Mouse (Mus musculus): ENCODE results near the gene P2rx7. TPM values are rescaled to one million over a fixed set of nuclear protein-coding genes. Genes with fewer than 3 reads are reported as not detected.

The P2rx7 gene
- total and polyA plus RNA-seq, 3 experiments: 0.72 to 9.0 (median 8.9) TPM

DNA sequence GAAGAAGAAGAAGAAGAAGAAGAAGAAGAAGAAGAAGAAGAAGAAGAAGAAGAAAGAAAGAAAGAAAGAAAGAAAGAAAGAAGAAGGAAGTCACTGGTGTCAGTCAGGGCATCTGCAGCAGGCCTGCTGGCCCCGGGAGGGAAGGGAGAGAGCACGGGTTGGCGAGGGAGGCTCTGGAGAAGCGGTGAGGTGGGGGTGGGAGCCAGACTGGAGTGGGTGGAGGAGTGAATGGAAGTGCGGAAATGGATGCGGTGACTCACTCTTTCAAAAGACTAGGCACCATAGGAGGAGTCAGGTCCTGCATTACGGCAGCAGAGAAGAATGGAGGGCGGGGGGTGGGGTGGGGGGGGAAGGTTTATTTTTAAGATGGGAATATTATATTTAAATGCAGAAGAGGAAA is 5.6 kb downstream of the P2rx7 start:
- DNase-seq (ENCODE audit: low spot score) (no peak), ATAC-seq (ENCODE audit: extremely low read depth, insufficient number of reproducible peaks, low FRiP score, poor library complexity, severe bottlenecking) (no peak)
- no peak overlapping the region for H3K4me3 ChIP-seq (ENCODE audit: low read depth, low read length)
- H3K27me3 ChIP-seq (ENCODE audit: insufficient read depth, low read length): no peaks in the 10 kb centered on the region
- H3K9me3 ChIP-seq (replicated peaks): peaks cover 5% of the 10 kb centered on the region
- TF ChIP-seq TAL1 (conservative IDR thresholded peaks at IDR 0.05; ENCODE audit: low read depth, low read length) (no peak), CTCF (IDR thresholded peaks at IDR 0.05; ENCODE audit: low read depth, low read length) (no peak), GATA1 (IDR thresholded peaks at IDR 0.05; ENCODE audit: borderline replicate concordance, low read length) (no peak), GATA2 (IDR thresholded peaks at IDR 0.05; ENCODE audit: borderline replicate concordance, low read depth, low read length) (no peak), POLR2AphosphoS5 (IDR thresholded peaks at IDR 0.05; ENCODE audit: insufficient replicate concordance, low read depth, low read length) (no peak)
- H3K36me3 ChIP-seq (replicated peaks): no peaks in the 10 kb centered on the region
- H3K4me1 ChIP-seq (ENCODE audit: insufficient read depth, low read depth, low read length): peaks cover 83% of the 10 kb centered on the region

DNA sequence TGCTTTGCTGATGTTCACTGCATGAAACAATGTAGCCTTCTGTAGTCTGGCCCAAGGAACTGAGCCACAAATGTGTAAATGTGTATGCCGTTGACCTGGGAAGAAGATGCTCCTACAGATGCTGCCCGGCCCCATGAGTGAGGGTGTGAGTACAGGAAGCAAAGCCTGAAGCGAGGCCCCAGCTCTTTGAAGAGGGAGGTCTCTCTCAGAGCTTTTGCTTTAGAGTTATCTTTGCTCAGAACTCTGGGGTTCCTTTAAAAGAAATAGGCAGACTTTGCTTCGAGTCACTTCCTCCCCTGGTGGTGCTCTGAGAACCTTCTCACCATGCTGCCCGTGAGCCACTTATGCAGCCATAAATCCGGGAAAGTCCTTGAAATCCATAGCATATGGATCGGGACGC is 6.4 kb downstream of the P2rx7 start:
- no peaks in the 10 kb centered on the region for H3K27me3 ChIP-seq (ENCODE audit: insufficient read depth, low read length)
- ATAC-seq (ENCODE audit: extremely low read depth, insufficient number of reproducible peaks, low FRiP score, poor library complexity, severe bottlenecking) (no peak), DNase-seq (ENCODE audit: low spot score) (no peak)
- H3K36me3 ChIP-seq (replicated peaks): no peaks in the 10 kb centered on the region
- H3K4me3 ChIP-seq (ENCODE audit: low read depth, low read length): no peak overlapping the region
- peaks cover 5% of the 10 kb centered on the region for H3K9me3 ChIP-seq (replicated peaks)
- H3K4me1 ChIP-seq (ENCODE audit: insufficient read depth, low read depth, low read length): peaks cover 79% of the 10 kb centered on the region
- TF ChIP-seq CTCF (IDR thresholded peaks at IDR 0.05; ENCODE audit: low read depth, low read length): no peak
- no peak for TF ChIP-seq GATA2 (IDR thresholded peaks at IDR 0.05; ENCODE audit: borderline replicate concordance, low read depth, low read length)
- TF ChIP-seq TAL1 (conservative IDR thresholded peaks at IDR 0.05; ENCODE audit: low read depth, low read length): no peak
- TF ChIP-seq GATA1 (IDR thresholded peaks at IDR 0.05; ENCODE audit: borderline replicate concordance, low read length): no peak

DNA sequence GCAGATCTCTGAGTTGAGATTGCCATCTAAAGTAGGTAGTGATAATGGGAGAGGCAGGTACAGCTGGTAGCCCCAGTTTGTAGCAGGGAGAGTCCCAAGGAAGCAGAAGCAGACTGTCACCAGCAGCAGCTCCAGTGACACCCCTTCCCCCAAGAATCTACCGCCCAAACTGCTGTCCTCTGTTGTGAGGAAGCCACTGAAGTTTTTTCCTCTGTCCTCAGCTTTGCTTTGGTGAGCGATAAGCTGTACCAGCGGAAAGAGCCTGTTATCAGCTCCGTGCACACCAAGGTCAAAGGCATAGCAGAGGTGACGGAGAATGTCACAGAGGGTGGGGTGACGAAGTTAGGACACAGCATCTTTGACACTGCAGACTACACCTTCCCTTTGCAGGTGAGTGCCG is 8.8 kb downstream of the P2rx7 start:
- H3K4me3 ChIP-seq (ENCODE audit: low read depth, low read length): peak overlapping the region; percentile 54; the same call in 1 of the 2 replicates
- H3K36me3 ChIP-seq (replicated peaks): no peaks in the 10 kb centered on the region
- DNase-seq (ENCODE audit: low spot score) (peak; percentile 82), ATAC-seq (ENCODE audit: extremely low read depth, insufficient number of reproducible peaks, low FRiP score, poor library complexity, severe bottlenecking) (peak; percentile 91)
- TF ChIP-seq TAL1 (conservative IDR thresholded peaks at IDR 0.05; ENCODE audit: low read depth, low read length): peak; percentile 94
- 0 out of 2 replicates have a peak, but pooled peaks have one; percentile 20 for TF ChIP-seq GATA2 (IDR thresholded peaks at IDR 0.05; ENCODE audit: borderline replicate concordance, low read depth, low read length)
- no peak for TF ChIP-seq POLR2AphosphoS5 (IDR thresholded peaks at IDR 0.05; ENCODE audit: insufficient replicate concordance, low read depth, low read length)
- no peak for TF ChIP-seq CTCF (IDR thresholded peaks at IDR 0.05; ENCODE audit: low read depth, low read length)
- no peak for TF ChIP-seq GATA1 (IDR thresholded peaks at IDR 0.05; ENCODE audit: borderline replicate concordance, low read length)
- no peaks in the 10 kb centered on the region for H3K27me3 ChIP-seq (ENCODE audit: insufficient read depth, low read length)
- peaks cover 62% of the 10 kb centered on the region for H3K4me1 ChIP-seq (ENCODE audit: insufficient read depth, low read depth, low read length)
- peaks cover 5% of the 10 kb centered on the region for H3K9me3 ChIP-seq (replicated peaks)

- no peak for DNase-seq (ENCODE audit: low spot score)
- peaks cover 2% of the 10 kb centered on the region for H3K9me3 ChIP-seq (replicated peaks)
- H3K36me3 ChIP-seq (replicated peaks): no peaks in the 10 kb centered on the region
- H3K4me1 ChIP-seq (ENCODE audit: insufficient read depth, low read depth, low read length): peaks cover 59% of the 10 kb centered on the region
- ATAC-seq (ENCODE audit: extremely low read depth, insufficient number of reproducible peaks, low FRiP score, poor library complexity, severe bottlenecking): no peak
- H3K4me3 ChIP-seq (ENCODE audit: low read depth, low read length): peak overlapping the region; percentile 58; the same call in 1 of the 2 replicates
- H3K27me3 ChIP-seq (ENCODE audit: insufficient read depth, low read length): no peaks in the 10 kb centered on the region
- TF ChIP-seq POLR2AphosphoS5 (IDR thresholded peaks at IDR 0.05; ENCODE audit: insufficient replicate concordance, low read depth, low read length): no peak
- TF ChIP-seq TAL1 (conservative IDR thresholded peaks at IDR 0.05; ENCODE audit: low read depth, low read length): no peak
- TF ChIP-seq GATA1 (IDR thresholded peaks at IDR 0.05; ENCODE audit: borderline replicate concordance, low read length): no peak
- TF ChIP-seq GATA2 (IDR thresholded peaks at IDR 0.05; ENCODE audit: borderline replicate concordance, low read depth, low read length): no peak
- TF ChIP-seq CTCF (IDR thresholded peaks at IDR 0.05; ENCODE audit: low read depth, low read length): no peak
Observed at GRCm38 (mm10) chr5:122653112-122653445, 9.4 kb downstream of the P2rx7 start.

DNA sequence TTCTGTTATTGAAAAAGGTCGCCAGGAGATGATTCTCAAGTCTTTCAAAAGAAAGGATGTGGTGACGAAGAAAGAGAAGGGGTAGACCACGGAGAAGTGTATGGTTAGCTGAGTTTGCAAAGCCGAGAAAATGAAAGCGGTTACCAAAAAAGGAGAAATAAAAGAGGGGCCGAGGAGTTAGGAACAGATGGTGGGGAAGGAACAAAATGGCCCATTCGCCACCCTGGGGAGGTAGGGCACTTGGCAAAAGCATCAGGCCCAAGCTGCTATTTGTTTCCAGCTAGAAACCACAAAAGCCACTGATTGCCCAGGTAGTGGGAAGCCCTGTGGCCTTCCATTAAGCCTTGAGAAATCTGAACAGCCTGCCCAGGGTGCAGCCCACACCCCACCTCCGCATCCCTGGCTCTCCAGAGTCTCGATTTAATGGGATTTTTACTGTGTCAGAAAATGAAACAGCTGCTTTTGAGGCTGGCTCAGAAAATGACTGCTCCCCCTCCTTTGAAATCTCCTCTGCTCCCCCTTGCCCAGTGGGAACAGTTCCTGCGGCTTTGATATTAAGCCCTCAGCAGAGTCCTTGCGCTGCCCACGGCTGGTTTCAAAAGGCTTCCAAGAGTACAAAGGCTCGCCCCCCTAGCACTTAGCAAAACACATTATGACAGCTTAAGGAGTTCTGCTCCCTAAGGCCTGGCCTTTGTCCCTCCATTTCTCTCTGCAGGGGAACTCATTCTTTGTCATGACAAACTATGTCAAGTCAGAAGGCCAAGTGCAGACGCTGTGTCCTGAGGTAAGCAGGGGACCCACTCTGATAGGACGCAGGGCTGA is 9.9 kb downstream of the P2rx7 start:
- no peak for DNase-seq (ENCODE audit: low spot score)
- Histone ChIP-seq H3K4me3 (ENCODE audit: low read depth, low read length) (peak overlapping the region; percentile 58; the same call in 1 of the 2 replicates), H3K27me3 (ENCODE audit: insufficient read depth, low read length) (no peaks in the 10 kb centered on the region), H3K36me3 (replicated peaks) (no peaks in the 10 kb centered on the region), H3K9me3 (replicated peaks) (no peaks in the 10 kb centered on the region), H3K4me1 (ENCODE audit: insufficient read depth, low read depth, low read length) (peaks cover 59% of the 10 kb centered on the region)
- no peak for ATAC-seq (ENCODE audit: extremely low read depth, insufficient number of reproducible peaks, low FRiP score, poor library complexity, severe bottlenecking)
- TF ChIP-seq TAL1 (conservative IDR thresholded peaks at IDR 0.05; ENCODE audit: low read depth, low read length): no peak
- no peak for TF ChIP-seq POLR2AphosphoS5 (IDR thresholded peaks at IDR 0.05; ENCODE audit: insufficient replicate concordance, low read depth, low read length)
- no peak for TF ChIP-seq CTCF (IDR thresholded peaks at IDR 0.05; ENCODE audit: low read depth, low read length)
- TF ChIP-seq GATA1 (IDR thresholded peaks at IDR 0.05; ENCODE audit: borderline replicate concordance, low read length): no peak
- TF ChIP-seq GATA2 (IDR thresholded peaks at IDR 0.05; ENCODE audit: borderline replicate concordance, low read depth, low read length): no peak

- ATAC-seq (ENCODE audit: extremely low read depth, insufficient number of reproducible peaks, low FRiP score, poor library complexity, severe bottlenecking) (no peak), DNase-seq (ENCODE audit: low spot score) (no peak)
- Histone ChIP-seq H3K4me3 (ENCODE audit: low read depth, low read length) (no peak overlapping the region; the same call in 1 of the 2 replicates), H3K4me1 (ENCODE audit: insufficient read depth, low read depth, low read length) (peaks cover 58% of the 10 kb centered on the region), H3K27me3 (ENCODE audit: insufficient read depth, low read length) (no peaks in the 10 kb centered on the region), H3K36me3 (replicated peaks) (no peaks in the 10 kb centered on the region), H3K9me3 (replicated peaks) (no peaks in the 10 kb centered on the region)
- TF ChIP-seq GATA1 (IDR thresholded peaks at IDR 0.05; ENCODE audit: borderline replicate concordance, low read length): no peak
- no peak for TF ChIP-seq CTCF (IDR thresholded peaks at IDR 0.05; ENCODE audit: low read depth, low read length)
- no peak for TF ChIP-seq TAL1 (conservative IDR thresholded peaks at IDR 0.05; ENCODE audit: low read depth, low read length)
- TF ChIP-seq POLR2AphosphoS5 (IDR thresholded peaks at IDR 0.05; ENCODE audit: insufficient replicate concordance, low read depth, low read length): no peak
- no peak for TF ChIP-seq GATA2 (IDR thresholded peaks at IDR 0.05; ENCODE audit: borderline replicate concordance, low read depth, low read length)
Observed at GRCm38 (mm10) chr5:122654268-122654573, 10.5 kb downstream of the P2rx7 start.
